Mouse (Mus musculus) spleen, postnatal 10 days (tissue): Measurements from ENCODE around the gene Twf2.

ENCODE experiments used
- DNase-seq, 2 experiments: peaks; one replicate each; pipeline ENCODE4 v3.0.0; 2021 to 2022; ENCODE audit warnings: low spot score in 2 of 2

The Twf2 gene

GRCm38 (mm10) chr9:106210853-106211609, 8.1 kb downstream of the Twf2 start:
- DNase-seq, result no peak

- DNase-seq, result peak; percentile 78 to 90
Measured at GRCm38 (mm10) chr9:106211680-106212593, 9.0 kb downstream of the Twf2 start.

GRCm38 (mm10) chr9:106212594-106212981, 9.7 kb downstream of the Twf2 start:
- DNase-seq, result no peak

DNA sequence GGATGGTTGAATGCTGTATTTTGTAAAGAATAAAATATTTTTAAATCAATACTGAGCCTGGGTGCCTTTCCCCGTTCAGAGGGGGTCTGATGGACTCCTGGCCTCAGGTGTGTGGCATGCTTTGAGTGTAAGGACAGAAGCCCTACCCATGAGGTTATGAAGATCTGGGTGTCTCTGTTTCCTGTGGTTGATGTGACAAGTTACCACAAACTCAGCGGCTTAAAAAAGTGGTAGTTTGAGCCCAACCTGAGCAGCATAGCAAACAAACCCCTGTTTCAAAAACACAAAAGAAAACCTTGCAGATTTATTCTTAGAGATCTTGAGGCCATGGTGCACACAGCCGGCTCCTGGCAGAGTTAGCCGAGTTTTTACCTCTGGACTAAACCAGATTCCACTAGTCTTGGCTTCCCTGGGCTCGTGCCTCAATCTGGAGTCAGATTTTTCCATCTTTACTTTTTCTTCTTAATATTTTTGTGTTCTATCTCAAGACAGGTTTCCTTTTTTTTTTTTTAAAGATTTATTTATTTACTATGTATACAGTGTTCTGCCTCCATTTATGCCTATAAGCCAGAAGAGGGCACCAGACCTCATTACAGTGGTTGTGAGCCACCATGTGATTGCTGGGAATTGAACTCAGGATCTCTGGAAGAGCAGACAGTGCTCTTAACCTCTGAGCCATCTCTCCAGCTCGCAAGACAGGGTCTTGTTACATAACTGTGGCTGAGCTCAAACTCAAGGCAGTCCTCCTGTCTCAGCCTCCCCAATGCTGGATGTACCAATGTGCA, 12.6 kb downstream of the Twf2 start:
- no peak for DNase-seq

DNA sequence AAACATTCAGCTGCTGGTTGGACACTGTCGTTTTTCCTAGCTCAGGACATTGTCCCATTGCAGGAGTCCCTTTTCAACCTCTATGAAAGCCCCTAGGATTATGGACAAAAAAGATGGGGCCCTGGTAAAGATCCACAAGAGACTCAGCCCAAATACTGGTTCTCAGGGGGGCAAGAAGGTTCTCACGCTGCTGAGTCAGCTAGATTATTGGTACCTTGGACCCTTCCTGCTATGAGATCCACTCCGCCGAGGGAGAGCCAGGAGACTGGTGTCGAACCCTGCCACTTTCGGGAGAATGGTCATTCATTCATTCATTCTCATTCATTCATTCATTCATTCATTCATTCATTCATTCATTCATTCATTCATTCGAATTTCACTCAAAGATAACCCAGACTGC, 14.1 kb downstream of the Twf2 start:
- no peak for DNase-seq

GRCm38 (mm10) chr9:106220894-106221523, 18.1 kb downstream of the Twf2 start:
- DNase-seq, result no peak

DNA sequence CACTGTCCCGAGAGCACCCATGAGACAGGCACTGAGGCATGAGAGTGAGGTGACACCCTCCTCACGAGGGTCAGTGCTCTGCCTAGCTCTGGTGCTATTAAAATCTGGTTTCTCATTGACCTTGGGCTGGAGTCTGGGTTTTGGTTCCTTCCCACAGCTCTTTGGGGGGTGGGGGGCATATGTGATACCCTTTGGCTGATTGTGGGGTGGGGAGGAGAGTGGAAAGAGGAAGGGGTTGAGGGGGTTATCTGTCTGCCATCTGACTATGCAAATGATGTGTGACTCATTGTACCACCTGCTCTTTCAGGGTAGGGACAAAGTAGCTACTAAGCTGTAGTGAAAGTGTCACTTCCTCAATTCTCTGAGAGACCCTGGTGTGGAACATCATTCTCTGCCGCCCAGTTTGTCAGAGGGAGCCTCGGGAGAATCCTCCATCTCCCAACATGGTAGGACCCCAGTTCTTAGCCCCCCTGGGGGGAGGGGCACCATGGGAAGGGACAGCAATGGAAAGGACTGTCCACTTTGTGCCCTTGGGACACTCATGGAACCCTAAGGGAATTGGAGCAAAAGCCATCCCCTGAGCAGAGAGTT, 19.4 kb downstream of the Twf2 start, which contains the start of gene Tlr9:
Tlr9 (plus strand) TSS at position 338 of the 591 bp plus-strand sequence.
- peak; percentile 22 to 55 for DNase-seq

- peak in 1 of 2 experiments; percentile 36 for DNase-seq
Measured at GRCm38 (mm10) chr9:106222994-106223393, 20.1 kb downstream of the Twf2 start.

DNA sequence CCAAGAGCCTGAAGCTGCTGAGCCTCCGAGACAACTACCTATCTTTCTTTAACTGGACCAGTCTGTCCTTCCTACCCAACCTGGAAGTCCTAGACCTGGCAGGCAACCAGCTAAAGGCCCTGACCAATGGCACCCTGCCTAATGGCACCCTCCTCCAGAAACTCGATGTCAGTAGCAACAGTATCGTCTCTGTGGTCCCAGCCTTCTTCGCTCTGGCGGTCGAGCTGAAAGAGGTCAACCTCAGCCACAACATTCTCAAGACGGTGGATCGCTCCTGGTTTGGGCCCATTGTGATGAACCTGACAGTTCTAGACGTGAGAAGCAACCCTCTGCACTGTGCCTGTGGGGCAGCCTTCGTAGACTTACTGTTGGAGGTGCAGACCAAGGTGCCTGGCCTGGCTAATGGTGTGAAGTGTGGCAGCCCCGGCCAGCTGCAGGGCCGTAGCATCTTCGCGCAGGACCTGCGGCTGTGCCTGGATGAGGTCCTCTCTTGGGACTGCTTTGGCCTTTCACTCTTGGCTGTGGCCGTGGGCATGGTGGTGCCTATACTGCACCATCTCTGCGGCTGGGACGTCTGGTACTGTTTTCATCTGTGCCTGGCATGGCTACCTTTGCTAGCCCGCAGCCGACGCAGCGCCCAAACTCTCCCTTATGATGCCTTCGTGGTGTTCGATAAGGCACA, 22.7 kb downstream of the Twf2 start:
- no peak for DNase-seq

DNA sequence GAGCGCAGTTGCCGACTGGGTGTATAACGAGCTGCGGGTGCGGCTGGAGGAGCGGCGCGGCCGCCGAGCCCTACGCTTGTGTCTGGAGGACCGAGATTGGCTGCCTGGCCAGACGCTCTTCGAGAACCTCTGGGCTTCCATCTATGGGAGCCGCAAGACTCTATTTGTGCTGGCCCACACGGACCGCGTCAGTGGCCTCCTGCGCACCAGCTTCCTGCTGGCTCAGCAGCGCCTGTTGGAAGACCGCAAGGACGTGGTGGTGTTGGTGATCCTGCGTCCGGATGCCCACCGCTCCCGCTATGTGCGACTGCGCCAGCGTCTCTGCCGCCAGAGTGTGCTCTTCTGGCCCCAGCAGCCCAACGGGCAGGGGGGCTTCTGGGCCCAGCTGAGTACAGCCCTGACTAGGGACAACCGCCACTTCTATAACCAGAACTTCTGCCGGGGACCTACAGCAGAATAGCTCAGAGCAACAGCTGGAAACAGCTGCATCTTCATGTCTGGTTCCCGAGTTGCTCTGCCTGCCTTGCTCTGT, 23.3 kb downstream of the Twf2 start:
- no peak for DNase-seq

- no peak for DNase-seq
Measured at GRCm38 (mm10) chr9:106227790-106228429, 25.0 kb downstream of the Twf2 start.

- DNase-seq, result no peak
Measured at GRCm38 (mm10) chr9:106230051-106230733, 27.3 kb downstream of the Twf2 start.

- DNase-seq, result no peak
Measured at GRCm38 (mm10) chr9:106230734-106231106, 27.8 kb downstream of the Twf2 start.

- DNase-seq, result no peak
Measured at GRCm38 (mm10) chr9:106231220-106231619, 28.3 kb downstream of the Twf2 start.

- DNase-seq, result no peak
Measured at GRCm38 (mm10) chr9:106231816-106232215, 28.9 kb downstream of the Twf2 start.

- DNase-seq, result no peak
Measured at GRCm38 (mm10) chr9:106232956-106233355, 30.0 kb downstream of the Twf2 start.

DNA sequence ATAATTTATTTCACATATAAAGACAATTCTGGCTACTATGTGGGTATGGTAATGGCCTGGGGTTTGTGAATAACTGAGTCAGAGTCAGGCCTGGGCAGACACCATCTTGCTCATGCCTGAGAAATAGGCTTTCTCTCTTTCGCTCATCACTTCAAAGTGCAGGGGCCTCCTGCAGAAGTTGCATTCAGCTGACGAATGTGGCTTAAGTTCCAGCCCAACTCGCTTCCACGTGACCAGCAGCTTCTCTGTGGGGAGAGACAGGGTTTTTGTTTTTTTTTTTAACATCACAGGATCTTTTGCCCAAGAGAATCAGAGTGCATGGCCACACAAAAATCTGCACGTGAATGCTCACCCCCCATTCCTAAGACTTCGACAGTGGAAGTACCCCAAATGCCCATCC, 31.0 kb downstream of the Twf2 start:
- no peak for DNase-seq

DNA sequence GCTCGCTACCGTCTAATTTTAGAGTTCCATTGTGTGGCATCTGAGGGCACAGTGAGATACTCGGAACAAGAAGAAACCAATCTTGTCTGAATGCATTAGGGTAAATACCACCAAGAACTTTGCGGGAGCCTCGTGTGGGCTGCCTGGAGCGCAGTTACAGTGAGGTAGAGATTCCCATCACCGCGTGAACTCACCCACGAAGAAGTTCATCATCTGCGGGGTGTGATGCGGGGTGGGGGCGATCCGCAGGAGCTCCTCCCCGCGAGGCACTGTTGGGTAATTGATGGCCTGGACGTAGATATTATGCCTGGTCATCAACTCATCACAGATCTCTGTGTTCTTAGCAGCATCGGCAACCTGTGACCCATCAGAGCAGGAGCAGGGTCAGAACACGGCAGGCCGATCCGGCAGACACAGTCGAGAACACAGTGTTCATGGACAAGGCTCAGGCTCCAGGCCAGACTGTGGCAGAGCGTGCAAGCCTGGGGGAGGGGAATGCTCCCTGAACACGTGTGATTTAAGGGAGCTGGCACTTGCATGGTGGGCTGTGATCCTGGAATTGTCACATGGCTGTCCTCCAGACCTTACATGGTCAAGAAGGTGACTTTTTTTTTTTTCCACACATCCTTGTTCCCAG, 32.4 kb downstream of the Twf2 start:
- DNase-seq, result no peak
